Mouse (Mus musculus) cerebellum, adult 2 months (tissue): ENCODE results near the gene Asb16.

Experiments used
- CTCF ChIP-seq: fragments of 200-500 bp; IDR thresholded peaks from 2 replicates; pipeline ENCODE4 v1.5.1; 2011; ENCODE audit warnings: low read depth, mild to moderate bottlenecking, control low read depth, low read length, moderate library complexity, borderline replicate concordance; ENCODE audit not compliant: insufficient read depth
- POLR2A ChIP-seq: fragments of 200-500 bp; IDR thresholded peaks from 2 replicates; pipeline ENCODE4 v1.6.1; 2011; ENCODE audit warnings: low read length, control low read depth, borderline replicate concordance; ENCODE audit not compliant: insufficient read depth

- no peak for TF ChIP-seq POLR2A
- no peak for TF ChIP-seq CTCF
Observed at GRCm38 (mm10) chr11:102314321-102314720, 45.8 kb downstream of the Asb16 start.
